Mouse (Mus musculus): ENCODE results near the gene Dok4.
"Not testable (repeated sequence)": the region's sequence is repeated elsewhere in the genome, so short reads cannot be mapped to it uniquely, and the experiment has no call there.

The Dok4 gene

GRCm38 (mm10) chr8:94841183-94841582 lies 34.9 kb downstream of the Dok4 start:
- no peak for DNase-seq (ENCODE audit: low spot score in 2 of 2)

GRCm38 (mm10) chr8:94838600-94838999 lies 37.5 kb downstream of the Dok4 start:
- DNase-seq (ENCODE audit: low spot score in 2 of 2) = peak in 1 of 2 experiments; percentile 38

- DNase-seq (ENCODE audit: low spot score in 2 of 2) = peak; percentile 95
These were observed 38.2 kb downstream of the Dok4 start, which contains the start of the genes Coq9 and Ciapin1 for GRCm38 (mm10) chr8:94837662-94838574. Gene Coq9 (plus strand): TSS chr8:94838321. Gene Ciapin1 (minus strand): TSS chr8:94838358.

GRCm38 (mm10) chr8:94836456-94837240 lies 39.5 kb downstream of the Dok4 start:
- no peak for DNase-seq (ENCODE audit: low spot score in 2 of 2)

GRCm38 (mm10) chr8:94835751-94836150 lies 40.4 kb downstream of the Dok4 start:
- not testable (repeated sequence) for DNase-seq (ENCODE audit: low spot score in 2 of 2)

- not testable (repeated sequence) for DNase-seq (ENCODE audit: low spot score in 2 of 2)
These were observed 42.2 kb downstream of the Dok4 start for GRCm38 (mm10) chr8:94833901-94834405.

- no peak for DNase-seq (ENCODE audit: low spot score in 2 of 2)
These were observed 47.8 kb downstream of the Dok4 start for GRCm38 (mm10) chr8:94828284-94828683.

- no peak for DNase-seq (ENCODE audit: low spot score in 2 of 2)
These were observed 49.9 kb downstream of the Dok4 start for GRCm38 (mm10) chr8:94826210-94826609.

GRCm38 (mm10) chr8:94825170-94825569 lies 51.0 kb downstream of the Dok4 start:
- no peak for DNase-seq (ENCODE audit: low spot score in 2 of 2)

- DNase-seq (ENCODE audit: low spot score in 2 of 2) = peak; percentile 13 to 56
These were observed 53.2 kb downstream of the Dok4 start for GRCm38 (mm10) chr8:94822637-94823560.

GRCm38 (mm10) chr8:94821381-94821780 lies 54.7 kb downstream of the Dok4 start:
- DNase-seq (ENCODE audit: low spot score in 2 of 2) = no peak

GRCm38 (mm10) chr8:94820553-94820952 lies 55.6 kb downstream of the Dok4 start:
- no peak for DNase-seq (ENCODE audit: low spot score in 2 of 2)

GRCm38 (mm10) chr8:94819671-94820179 lies 56.4 kb downstream of the Dok4 start:
- no peak for DNase-seq (ENCODE audit: low spot score in 2 of 2)

GRCm38 (mm10) chr8:94817933-94818332 lies 58.2 kb downstream of the Dok4 start:
- DNase-seq (ENCODE audit: low spot score in 2 of 2) = no peak

- peak in 1 of 2 experiments; percentile 30 for DNase-seq (ENCODE audit: low spot score in 2 of 2)
These were observed 61.6 kb downstream of the Dok4 start for GRCm38 (mm10) chr8:94814556-94814955.

Data from thymus, postnatal 10 days (tissue).